Mouse (Mus musculus) inflammation-experienced regulatory T-cells, adult 6 months (primary cell): ENCODE data around the gene Mrgbp. TPM values are rescaled to one million over a fixed set of nuclear protein-coding genes. Genes with fewer than 3 reads are reported as not detected.

Source experiments
- ATAC-seq: one replicate; pipeline ENCODE4 v1.8.0; 2017
- polyA plus RNA-seq, 3 experiments: library from polyadenylated mRNA; unstranded; fragments of 100-300 nt; shearing (Covaris generic); gene quantifications; one replicate each; pipeline ENCODE4 v1.2.1; 2017

The Mrgbp gene
- 10 to 100 TPM; 15.8 to 28.5 (median 21.4) TPM for polyA plus RNA-seq

DNA sequence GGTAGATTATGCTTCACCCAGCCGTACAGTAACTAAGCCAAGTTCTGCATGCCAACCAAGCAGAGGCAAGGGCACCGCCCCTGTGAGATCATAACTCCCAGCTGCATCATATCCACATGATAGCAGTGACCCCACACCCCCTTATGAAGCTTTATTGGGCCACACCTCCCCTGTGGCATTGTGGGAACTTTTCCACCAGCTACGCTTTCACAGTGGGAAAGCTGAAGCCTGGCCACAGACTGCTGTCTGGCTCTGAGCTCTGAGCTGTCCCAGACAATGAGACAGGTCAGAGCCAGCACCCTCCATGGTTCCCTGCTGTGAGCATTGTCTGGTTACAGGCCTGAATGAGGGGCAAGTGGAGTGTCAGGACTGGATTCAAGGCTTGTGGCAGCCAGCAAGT lies at the start of gene Mrgbp:
Mrgbp (plus strand) TSS at position 303 of the 400 bp plus-strand sequence.
- ATAC-seq, result no peak

- no peak for ATAC-seq
These were observed 49.3 kb upstream of the Mrgbp start for GRCm38 (mm10) chr2:180531671-180532385.

GRCm38 (mm10) chr2:180532386-180532995 lies 48.6 kb upstream of the Mrgbp start:
- no peak for ATAC-seq

DNA sequence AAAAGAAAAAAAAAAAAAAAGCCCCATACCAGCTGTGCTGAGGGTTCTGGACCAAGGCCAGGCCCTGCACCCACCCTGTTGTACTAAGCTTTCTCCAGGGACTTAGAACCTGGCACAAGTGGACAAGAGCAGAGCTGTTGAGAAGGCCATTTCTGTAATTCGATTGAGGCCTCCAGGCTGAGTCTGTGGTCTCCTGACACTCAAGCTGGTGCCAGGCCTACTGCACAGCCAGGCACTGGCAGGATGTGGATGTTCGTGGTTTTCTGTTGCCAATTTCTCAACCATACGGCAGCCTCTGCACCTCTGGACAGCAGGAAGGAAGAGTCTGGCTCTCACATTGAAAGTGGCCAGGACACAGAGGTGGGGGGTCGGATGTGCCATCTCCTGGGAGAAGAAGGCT lies 47.9 kb upstream of the Mrgbp start:
- ATAC-seq, result no peak

DNA sequence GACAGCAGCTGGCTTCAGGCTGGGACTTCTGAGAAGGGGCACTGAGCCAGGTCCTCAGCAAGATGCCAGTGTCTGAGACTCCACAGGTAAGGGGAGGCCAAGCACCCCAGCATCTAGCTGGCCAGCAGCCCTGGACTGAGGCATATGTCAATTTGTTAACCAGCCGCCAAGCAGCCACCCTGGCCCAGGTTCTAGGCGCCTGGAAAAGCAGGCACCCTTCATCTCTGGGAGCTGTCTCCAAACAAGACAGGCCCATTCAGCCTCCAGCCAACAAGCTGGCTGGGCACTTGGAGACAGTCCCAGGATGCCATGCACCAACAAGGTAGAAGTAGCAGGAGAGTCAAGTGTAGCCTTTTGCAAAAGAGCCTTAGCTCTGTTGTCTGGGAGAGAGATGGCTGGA lies 37.4 kb upstream of the Mrgbp start:
- no peak for ATAC-seq

GRCm38 (mm10) chr2:180545046-180545445 lies 36.1 kb upstream of the Mrgbp start:
- peak; percentile 48 for ATAC-seq

- ATAC-seq, result no peak
These were observed 33.6 kb upstream of the Mrgbp start for GRCm38 (mm10) chr2:180547384-180548106.

GRCm38 (mm10) chr2:180552340-180552739 lies 28.8 kb upstream of the Mrgbp start:
- no peak for ATAC-seq

- no peak for ATAC-seq
These were observed 25.9 kb upstream of the Mrgbp start for GRCm38 (mm10) chr2:180555219-180555618.

DNA sequence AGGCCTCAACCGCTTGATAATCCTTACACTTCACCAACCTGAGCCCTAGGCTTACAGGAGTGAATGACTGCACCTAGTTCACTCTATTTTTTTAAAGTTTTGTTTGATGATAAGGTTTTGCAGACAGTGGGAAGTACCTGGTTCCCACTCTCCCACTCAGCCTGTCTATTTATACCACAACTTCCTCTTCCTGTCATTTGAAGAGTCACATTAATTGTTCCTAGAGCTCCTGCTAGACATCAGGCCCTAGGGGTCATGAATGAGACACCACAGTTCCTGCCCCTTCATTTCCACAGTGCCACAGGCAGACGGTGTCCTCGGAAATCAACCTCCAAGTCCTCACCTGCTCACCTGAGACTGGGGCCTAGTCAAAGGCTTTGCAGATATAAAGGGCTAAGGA lies 24.6 kb upstream of the Mrgbp start:
- peak; percentile 35 for ATAC-seq

- ATAC-seq, result no peak
These were observed 20.9 kb upstream of the Mrgbp start for GRCm38 (mm10) chr2:180560245-180560644.

DNA sequence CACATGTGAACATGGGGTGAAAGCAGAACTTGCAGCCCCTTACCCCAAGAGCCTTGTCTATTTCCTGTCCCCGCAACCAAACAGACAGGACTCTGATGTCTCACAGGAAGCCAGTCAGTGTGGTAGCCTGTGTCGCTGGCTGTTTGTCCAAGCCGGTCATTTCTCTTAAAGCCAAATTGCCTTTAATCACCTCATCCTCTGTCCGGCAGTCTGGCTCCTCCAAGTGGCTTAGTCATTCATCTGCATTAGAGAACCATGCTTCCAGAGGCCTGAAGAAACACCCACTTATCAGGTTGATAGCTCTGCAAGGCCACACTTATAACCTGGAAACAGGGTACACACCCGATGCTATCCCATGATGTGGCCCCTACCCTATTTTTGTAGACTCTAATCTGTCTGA lies 19.0 kb upstream of the Mrgbp start:
- ATAC-seq, result no peak

DNA sequence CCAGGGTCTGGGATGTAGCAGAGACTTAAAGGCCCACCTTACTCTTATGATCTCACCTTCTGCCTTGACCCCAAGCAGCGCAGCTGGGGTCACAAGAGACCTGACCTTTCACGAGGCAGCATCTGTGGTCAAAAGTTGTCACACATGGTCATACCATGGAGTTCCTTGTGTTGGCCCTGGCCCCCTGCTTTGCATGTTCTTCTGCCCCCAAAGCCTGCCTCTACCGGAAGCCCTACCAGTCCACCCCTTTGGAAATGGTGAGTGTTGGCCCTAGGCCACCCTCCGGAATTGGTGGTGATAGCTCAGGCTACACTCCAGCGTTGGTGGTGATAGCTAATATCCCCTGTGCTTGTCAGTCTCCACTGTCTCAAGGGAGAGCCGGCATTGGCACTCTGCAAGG lies 17.8 kb upstream of the Mrgbp start:
- ATAC-seq, result no peak

DNA sequence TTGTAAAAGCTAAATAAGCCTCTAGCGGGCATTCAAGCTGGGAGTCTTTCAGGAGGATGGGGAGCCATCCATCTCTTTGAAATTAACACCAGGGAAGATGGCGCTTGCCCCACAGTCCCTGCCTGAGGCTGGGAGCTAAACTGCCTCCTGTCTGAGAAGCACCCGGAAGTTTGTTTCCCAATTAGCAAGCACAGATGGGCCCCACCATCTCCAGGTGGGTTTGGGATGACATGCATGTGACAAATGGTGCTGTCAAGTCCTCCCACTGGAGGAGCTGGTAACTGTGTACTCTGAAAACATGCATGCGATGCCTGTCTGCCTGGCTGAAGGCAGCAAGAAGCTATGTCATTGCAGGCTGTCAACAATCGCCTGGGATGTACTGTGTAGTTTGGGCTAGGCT lies 17.3 kb upstream of the Mrgbp start:
- no peak for ATAC-seq

DNA sequence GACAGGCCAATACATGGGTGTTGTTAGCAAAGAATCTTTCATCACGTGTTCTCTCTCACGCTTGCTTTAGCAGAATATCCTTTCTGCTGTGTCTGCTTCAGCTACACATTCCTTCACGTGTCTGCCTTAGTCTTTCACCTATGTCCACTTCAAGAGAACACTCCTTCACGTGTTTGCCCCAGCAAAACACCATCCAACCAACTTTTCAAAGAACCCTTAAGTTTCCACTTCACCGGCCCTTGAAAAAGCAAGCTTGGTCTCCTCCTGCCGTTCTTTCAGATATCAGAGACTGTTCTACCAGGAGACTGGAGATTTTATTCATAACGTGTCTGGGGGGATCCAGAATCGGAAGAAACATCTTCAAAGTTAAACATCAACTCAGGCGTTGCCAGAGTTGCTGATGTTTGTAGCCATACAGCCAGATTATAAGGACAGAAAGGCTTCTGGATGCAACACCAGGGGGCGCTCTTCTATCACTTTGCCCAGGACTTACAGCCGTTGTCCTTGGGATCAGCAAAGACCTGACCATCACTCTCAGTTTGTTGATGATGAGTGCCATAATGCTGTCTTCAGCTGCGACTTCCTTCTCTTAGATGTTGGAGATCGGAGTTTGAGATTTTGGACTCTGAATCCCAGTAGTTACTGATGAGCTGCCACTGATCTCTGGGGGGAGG lies 14.7 kb upstream of the Mrgbp start:
- peak; percentile 38 for ATAC-seq

DNA sequence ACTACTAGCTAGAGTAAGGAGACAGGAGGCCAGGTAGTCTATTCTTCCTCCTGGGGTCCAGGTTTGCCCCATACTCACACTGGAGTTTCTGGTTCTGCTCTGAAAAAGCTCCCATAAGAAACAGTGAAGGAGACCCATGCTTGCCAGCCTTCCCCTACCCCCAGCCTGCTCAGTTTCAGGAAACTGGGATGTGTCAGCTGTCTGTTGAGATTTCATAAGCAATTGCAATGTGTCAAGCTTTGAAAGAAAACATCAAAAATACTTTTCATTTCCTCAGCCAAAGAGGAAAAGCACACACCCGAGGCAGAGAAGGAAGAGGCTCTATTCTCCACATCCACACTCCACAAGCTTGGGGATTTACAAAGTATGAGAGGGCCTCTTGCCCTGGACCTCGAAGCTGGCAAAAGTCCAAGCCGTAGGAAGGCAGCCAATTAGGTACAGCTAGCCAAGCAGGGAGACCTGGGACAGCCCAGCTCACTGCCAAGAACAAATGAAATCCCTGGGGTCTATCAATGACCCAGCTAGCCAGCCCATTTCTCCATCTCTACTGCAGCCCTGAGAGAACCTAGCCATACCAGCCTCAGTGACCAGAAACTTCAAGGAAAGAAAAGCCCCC lies 12.0 kb upstream of the Mrgbp start:
- no peak for ATAC-seq

DNA sequence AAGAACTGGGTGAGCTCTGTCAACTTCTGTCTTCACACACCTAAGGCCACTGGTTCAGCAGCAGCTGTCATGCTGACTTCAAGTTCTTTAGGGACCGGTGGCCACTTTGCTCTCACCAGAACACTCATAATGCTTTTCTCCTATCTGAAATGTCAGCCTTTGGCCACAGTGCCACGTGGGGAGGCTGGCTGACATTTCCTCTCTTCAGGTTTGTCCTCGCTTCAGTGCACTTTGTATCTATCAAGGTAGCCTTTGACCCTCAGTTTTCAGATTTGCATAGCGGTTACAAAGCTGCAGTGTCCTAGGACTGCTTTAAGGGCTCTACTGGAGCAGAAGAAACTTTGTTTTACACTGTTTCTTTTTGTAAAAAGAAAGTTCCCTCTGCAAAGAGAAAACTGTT lies 4.6 kb upstream of the Mrgbp start:
- ATAC-seq, result no peak

DNA sequence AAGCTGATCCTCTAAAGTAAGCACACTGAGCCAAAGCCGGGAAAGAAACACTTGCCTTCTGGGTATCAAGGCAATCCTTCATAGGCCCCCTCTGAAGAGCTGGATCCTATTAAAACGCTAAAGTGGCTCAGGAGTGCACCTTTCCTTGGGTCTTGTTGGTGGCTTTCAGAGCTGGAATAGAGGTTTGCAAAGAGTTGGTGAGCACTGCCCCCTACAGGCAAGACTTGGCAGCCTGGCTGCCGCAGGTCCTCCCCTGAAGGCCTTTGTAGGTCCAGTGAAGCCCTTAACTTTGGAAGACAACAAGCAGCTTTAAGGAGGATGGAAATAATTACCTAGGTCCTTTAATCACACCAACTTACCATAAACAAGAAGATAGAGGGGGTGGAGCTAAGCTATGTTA lies 2.4 kb upstream of the Mrgbp start:
- ATAC-seq, result peak; percentile 58

DNA sequence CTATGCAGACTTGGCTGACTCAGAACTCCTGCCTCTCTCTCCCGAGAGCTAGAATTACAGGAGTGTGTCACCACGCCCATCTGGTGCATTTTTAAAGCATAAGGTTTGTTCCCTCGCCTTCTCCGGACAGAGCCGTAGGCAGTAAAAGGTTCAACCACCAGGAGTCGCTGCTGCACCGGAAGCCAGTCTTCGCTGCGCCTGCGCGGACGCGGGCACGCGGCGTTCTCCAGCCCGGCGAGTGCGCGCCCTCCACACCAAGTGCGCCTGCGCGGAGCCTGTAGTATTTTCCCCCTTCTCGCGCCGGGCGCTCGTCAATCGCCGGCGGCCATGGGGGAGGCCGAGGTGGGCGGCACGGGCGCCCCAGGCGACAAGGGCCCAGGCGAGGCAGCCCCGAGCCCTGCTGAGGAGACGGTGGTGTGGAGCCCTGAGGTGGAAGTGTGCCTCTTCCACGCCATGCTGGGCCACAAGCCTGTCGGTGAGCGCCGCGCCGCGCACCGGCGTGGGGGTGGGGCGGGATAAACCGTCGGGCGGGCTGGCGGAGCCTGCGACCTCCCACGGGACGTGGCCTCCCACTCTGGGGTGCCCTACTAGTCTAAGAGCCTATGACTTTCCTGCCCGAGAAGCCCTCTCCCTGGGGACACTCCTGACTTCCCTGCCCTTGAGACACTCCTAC lies 1.5 kb downstream of the Mrgbp start:
- ATAC-seq, result peak; percentile 87

DNA sequence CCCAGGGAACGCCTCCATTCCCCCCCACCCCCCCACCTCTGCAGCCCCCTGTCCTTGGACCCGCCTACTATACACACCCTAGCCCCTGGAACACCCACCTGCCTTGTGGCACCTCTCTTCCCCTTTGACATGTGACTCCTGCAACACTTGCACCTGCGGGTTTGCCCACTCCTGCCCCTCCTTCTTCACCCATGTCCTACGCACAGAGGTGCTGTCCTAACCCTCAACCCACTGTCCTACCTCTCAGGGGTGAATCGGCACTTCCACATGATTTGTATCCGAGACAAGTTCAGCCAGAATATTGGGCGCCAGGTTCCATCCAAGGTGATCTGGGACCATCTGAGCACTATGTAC lies 2.0 kb downstream of the Mrgbp start:
- no peak for ATAC-seq

DNA sequence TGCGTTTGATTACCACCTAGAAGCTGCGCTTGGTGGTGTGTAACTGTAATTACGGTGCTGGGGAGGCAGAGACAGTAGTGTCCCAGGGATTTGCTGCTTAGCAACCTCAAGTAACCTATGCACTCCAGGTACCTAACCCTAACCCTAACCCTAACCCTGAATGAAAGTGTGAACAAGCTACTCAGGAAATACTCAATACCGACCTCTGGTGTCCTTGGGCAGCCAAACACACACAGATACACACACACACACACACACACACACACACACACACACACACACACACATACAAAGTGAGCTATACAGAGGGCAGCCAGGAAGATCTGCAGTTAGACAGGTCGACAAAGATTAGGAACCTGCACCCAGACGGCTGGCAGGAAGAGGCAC lies 7.6 kb downstream of the Mrgbp start:
- no peak for ATAC-seq

DNA sequence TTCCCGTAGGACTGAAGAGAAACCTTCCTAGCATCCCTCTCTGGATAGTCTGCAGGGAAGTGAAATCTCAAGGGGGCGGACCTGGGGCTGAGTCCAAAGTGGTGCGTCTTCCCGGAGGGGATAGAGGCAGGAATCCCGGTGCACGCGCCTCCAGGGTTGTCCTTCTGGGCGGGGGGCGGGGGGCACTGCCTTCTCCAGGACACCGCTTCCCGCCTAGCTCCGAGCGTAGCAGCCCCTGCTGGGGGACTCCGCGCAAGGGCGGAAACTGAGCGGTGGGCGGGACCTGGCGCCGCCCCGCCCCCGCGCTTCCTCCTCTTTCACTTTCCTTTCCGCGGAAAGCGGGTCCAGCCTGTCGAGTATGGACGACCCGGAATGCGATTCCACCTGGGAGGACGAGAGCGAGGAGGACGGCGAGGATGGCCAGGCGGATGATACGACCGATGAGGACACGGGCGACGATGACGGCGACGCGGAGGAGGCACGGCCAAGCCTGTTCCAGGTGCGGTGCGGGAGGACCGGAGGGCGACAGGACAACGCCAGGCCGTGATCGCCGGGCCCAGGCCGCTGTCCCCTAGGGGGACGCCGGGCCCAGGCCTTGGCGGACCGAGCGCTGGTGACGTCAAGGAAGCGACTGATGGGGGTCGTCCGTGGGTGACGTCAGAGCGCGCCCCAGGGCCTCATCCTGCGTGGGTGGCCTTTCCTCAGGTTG lies 8.2 kb downstream of the Mrgbp start, which contains the start of gene Ogfr:
Ogfr (plus strand) TSS at position 123 of the 709 bp plus-strand sequence.
- ATAC-seq, result peak; percentile 97
